Mouse (Mus musculus) frontal cortex, adult (tissue): ENCODE results near the gene Olfr1037.
"Not testable (repeated sequence)": the region's sequence is repeated elsewhere in the genome, so short reads cannot be mapped to it uniquely, and the experiment has no call there.

Source experiments
- ATAC-seq: cut with Nextera tagmentation; 2 replicates; pipeline ENCODE4 v1.9.2; 2017; ENCODE audit warnings: mild to moderate bottlenecking, moderate library complexity, mixed read lengths; ENCODE audit not compliant: low TSS enrichment

Gene Olfr1037

GRCm38 (mm10) chr2:86087285-86087684 is at the start of gene Olfr1037:
TSS of gene Olfr1037 (minus strand) at chr2:86087385.
- no peak for ATAC-seq

DNA sequence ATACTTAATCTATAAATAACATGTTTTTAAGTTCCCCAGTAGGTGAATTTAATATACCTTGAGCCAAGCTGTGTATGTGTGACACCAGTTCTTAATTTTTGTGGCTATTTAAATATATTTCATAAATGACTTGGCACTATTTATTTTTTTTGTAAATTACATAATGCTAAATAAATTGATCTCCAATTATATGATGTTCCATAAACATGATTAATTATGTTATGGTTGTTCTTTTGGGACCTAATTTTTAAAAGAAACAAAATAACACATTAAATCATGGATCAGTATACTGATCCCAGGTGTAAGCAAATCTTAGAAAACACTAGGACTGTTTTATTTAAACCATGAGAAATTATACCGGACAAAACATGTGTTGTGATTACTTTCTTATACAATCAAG is 48.6 kb upstream of the Olfr1037 start, which contains the start of gene Olfr1039:
Gene Olfr1039 (minus strand): TSS at position 101 of the 400 bp plus-strand sequence.
- ATAC-seq = no peak

DNA sequence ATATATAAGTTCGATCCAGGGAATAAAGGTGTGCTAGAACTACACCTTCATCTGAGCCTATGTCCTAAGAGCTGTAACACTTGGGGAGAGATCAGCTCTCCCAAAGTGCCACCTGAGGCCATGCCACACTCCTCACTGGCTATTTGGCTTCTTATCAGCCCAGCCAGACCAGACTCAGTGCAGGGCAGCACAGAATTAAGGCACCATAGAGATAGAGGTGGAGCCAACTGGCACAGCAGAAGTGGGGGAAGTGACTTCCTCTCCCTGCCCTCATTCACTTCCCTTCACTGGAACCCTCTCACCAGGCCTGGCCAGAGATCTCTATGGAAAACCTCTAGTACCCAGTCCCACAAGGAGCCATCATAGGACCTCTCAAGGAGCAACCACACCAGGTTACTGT is 6.7 kb downstream of the Olfr1037 start:
- not testable (repeated sequence) for ATAC-seq

DNA sequence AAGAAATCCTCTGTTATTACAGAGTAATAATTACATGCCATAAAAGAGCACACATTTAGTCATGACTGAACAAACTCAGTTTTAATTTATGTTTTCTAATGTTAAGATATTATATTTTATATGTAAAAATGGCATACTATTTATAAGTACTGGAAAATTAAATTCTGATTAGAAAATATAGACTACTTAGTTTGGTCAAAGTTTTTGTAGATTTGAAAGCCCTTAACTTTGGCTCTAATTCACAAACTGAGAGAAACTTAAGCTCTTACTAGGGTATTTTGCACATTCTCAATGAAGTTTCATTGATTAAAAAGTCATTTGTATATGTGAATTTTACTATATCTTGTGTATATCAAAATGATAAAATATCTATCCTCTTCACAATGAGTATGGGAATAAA is 13.5 kb downstream of the Olfr1037 start, which contains the start of gene Olfr1036:
Gene Olfr1036 (plus strand): TSS at position 301 of the 400 bp plus-strand sequence.
- ATAC-seq = not testable (repeated sequence)

DNA sequence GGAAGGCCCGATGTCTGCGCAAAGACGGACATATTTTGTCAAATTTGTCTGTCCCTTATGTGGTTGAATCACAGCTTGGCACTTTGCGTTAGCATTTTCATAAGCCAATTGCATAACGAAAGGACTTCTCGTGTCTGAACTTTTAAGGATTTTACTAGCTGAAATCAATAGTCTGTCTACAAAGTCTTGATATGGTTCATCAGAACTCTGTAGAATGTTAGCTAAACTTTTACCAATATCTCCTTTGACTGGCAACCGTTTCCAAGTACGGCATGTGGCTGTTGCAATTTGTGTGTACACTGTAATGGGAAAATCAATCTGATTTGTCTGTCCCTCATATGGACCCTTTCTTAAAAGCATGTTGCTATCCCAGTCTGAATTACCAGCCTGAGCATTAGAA is 17.0 kb downstream of the Olfr1037 start:
- ATAC-seq = no peak

DNA sequence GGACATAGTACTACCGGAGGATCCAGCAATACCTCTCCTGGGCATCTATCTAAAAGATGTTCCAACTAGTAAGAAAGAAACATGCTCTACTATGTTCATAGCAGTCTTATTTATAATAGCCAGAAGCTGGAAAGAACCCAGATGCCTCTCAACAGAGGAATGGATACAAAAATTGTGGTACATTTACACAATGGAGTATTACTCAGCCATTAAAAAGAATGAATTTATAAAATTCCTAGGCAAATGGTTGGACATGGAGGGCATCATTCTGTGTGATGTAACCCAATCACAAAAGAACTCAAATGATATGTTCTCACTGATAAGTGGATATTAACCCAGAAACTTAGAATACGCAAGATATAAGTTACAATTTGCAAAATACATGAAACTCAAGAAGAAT is 23.4 kb downstream of the Olfr1037 start:
- ATAC-seq = not testable (repeated sequence)

- not testable (repeated sequence) for ATAC-seq
These were observed 36.4 kb downstream of the Olfr1037 start for GRCm38 (mm10) chr2:86050777-86051176.

- no peak for ATAC-seq
These were observed 41.6 kb downstream of the Olfr1037 start, which contains the start of gene Olfr1034 for GRCm38 (mm10) chr2:86045561-86045960. TSS of gene Olfr1034 (plus strand) at chr2:86045861.
